Mouse (Mus musculus) induced T-regulatory cell, adult 2 months (primary cell): ENCODE data around the gene Cbarp.

ENCODE experiments used
- DNase-seq: peaks from one replicate; pipeline ENCODE4 v3.0.0-alpha.2; 2012; ENCODE audit warnings: low read depth

The Cbarp gene

DNA sequence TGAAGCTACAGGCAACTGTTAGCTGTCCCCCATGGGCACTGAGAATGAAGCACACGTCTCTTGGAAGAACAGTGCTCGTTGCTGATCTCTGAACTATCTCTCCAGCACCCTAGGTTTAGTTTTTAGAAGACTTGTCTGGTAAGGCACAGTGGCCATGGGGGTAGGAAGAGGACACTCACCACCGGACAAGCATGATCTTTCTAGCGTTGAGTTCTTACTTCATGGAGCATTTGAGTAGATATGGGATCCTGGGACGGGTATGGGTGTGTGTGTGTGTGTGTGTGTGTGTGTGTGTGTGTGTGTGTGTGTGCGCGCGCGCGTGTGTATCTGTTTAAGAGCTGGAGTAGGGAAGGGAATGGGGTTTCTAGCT, at the start of gene Cbarp:
TSS of gene Cbarp (minus strand) at position 170 of the 370 bp plus-strand sequence.
- peak; percentile 59 for DNase-seq

- peak; percentile 28 for DNase-seq
Measured at GRCm38 (mm10) chr10:80189999-80190398, 49.4 kb upstream of the Cbarp start.

- no peak for DNase-seq
Measured at GRCm38 (mm10) chr10:80188453-80189024, 47.9 kb upstream of the Cbarp start.

- no peak for DNase-seq
Measured at GRCm38 (mm10) chr10:80187739-80188138, 47.1 kb upstream of the Cbarp start.

DNA sequence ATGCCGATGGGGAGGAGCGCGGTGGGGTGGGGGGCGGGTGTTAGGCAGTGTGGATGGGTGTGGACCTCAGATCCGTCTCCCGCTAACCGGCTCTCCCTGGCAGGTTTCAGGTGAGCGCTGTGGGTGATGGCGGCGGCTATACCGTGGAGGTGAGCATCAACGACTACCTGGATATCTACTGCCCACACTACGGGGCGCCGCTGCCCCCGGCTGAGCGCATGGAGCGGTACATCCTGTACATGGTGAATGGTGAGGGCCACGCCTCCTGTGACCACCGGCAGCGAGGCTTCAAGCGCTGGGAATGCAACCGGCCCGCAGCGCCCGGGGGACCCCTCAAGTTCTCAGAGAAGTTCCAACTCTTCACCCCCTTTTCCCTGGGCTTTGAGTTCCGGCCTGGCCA, 46.0 kb upstream of the Cbarp start:
- no peak for DNase-seq

- DNase-seq, result no peak
Measured at GRCm38 (mm10) chr10:80182547-80182946, 41.9 kb upstream of the Cbarp start.

DNA sequence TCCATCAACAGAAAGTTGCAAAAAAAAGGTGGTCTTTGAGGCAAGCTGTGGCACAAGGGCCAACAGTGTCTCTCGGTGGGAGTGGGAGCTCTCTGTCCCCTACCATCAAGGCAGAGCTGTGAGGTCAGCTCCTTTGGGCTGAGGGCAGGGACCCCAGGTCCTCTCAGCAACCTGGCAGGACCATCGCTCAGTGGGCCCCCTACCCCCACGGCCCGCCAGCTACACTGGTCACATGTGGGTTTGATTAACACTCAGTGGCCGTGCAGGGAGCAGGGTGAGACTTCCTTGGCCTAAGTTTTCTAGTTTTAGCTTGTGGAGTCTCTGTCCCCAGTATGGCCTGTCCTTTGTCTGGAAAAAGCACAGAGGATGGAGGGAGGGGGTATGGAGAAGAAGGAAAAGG, 40.2 kb upstream of the Cbarp start:
- DNase-seq, result peak; percentile 17

- no peak for DNase-seq
Measured at GRCm38 (mm10) chr10:80180288-80180687, 39.7 kb upstream of the Cbarp start.

DNA sequence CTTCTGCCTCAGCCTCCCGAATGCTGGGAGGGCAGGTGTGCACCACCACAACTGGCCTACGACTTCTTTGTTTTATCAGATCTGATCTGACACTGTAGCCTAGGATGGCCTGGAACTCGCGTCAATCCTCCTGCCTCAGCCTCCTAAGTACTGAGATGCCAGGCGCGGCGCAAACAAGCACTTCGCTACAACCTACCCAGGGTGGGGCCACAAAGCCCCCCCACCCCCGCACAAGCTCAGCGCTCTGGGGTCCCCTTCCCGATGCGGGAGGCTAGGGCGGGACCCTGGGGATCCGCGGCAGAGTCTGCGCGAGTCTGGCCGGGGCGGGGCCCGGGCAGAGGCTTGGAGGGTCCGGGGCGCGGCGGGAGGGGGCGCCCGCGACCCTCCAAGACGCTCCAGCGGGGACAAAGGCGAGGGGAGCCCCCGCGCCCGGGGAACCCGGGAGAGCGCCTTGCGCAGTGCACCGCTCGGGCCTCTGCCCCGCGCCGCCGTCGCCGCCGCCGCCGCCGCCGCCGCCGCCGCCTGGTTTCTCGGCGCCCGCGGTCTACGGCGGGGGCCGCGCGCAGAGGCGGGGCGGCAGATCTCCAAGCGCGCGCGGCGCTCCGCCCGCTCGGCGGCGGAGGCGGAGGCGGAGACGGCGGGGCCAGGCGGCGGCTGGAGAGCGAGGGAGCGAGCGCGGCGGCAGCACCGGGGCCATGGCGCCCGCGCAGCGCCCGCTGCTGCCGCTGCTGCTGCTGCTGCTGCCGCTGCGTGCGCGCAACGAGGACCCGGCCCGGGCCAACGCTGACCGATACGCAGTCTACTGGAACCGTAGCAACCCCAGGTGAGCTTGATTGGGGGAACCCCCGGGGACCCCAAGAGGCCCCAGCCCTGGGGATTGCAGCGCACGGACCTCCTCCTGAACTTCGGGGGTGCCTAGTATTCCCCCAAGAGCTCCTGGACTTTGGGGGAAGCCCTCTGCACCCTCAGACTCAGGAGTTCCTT, 38.7 kb upstream of the Cbarp start, which contains the start of gene Efna2:
TSS of gene Efna2 (plus strand) at position 415 of the 984 bp plus-strand sequence.
- DNase-seq, result peak; percentile 60

DNA sequence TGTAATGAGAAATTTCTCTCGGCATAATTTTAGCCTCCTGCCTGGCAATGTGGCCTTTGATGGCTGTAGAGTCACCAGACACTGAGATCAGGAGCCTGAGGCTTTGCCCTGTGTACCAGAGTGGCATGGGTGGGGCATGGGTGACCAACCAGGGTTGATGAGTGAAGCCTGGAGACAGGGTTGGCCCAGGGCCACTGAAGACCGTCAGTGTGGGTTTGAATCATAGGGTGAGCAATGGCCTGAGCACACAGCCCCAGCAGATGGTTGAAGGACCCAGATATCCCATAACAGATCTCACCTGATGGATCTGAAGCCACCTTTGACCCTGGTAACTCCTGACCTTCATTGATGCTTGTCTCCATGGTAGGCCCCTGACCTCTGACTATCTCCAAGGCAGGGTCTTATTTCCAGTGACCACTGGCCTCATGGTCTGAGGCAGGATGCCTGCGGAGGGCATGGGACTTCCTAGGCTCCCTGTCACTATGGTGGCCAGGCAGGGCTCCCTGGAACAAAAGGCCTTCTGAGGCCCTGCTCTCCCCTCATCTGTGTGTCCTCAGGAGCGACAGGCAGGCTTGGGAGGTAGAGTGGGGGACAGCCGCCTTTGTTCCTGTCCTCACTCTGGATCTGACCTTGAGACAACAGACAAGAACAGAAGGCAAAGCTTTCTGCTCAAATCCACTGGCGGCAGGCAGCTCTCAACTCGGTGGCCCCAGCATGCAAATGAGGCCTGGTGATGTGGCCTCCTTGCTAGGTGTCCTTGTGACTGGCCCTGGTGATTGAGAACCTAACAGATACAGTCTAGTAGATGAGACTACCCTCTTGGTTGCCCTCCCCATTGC, 37.0 kb upstream of the Cbarp start:
- DNase-seq, result peak; percentile 10

DNA sequence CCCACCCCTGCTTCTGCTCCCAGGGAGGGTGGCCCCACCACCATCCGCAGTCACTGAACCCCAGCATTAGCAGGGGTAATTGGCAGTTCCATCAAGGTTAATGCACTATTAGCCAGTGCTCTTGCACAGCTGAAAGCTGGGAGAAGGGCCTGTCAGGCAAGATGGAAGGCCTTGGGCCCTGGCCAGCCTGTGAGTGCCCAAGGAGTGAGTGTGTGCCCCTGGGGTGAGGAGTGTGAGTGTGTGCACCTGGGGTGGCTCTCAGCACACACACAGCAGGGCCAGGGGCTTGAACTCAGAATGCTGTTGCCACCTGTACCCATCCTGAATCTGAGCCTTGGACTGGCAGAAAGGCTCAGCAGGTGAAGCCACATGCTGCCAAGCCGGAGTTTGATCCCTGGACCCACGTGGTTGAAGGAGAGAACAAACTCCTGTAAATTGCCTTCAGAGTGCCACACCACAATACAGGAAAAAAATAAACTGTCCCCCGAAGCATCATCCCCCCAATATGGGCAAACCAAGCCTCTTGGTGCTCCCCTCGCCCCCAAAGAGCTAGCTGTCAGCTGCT, 35.7 kb upstream of the Cbarp start:
- peak; percentile 9 for DNase-seq

DNA sequence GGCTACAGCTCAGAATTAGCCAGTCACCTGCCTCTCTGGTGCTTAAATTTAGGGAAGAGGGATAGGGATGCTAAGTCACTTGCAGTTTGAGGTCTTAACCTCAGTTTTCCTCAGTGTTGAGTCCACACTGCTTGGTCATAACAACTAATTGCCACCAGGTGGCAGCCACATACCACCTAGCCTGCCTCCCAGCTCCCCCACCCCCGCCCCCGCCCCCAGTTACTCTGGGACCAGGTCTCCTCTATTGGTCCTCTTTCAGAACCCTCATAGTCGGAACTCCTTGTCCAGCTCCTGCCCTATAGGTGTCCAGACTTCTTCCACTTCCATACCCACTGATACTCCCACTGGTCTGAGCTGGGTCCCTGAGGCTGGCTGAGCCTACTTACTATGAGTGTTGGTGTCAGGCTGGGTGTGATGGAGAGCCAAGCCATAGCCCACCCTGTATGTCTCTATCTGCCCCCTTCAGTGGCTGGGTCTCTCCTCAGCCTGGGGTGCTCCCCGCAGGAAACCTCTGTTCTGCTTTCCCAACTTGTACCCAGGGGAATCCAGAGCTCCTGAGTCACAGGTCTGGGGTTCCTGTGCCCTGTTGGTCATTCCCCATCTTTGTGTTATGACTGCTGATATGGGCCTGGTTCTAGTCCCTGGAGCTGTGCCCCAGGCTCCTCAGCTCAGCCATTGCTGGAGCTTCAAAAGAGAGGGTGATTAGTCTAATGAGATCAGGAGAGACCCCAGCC, 35.1 kb upstream of the Cbarp start:
- peak; percentile 78 for DNase-seq

DNA sequence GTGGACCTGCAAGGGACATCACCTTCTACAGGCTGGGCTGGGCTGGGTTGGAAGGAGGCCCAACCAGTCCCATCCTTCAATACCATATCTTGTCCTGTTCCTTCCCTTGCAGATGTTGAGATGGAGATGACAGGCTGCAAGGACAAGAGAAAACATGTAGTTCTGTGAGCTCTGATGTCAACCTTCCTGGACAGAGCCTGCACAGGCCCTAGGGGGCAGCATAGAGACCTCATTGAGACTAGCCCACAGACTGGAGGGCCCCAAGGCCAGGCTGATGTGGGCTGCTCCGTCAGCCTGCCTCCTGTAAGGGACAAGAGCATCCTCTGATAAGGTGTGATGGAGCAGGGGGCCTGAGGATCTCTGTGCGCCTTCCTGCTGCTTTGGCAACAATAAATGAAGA, 34.1 kb upstream of the Cbarp start:
- DNase-seq, result peak; percentile 77

GRCm38 (mm10) chr10:80173955-80174640, 33.5 kb upstream of the Cbarp start:
- peak; percentile 20 for DNase-seq

GRCm38 (mm10) chr10:80173358-80173757, 32.7 kb upstream of the Cbarp start:
- DNase-seq, result no peak

GRCm38 (mm10) chr10:80172527-80173292, 32.1 kb upstream of the Cbarp start, which contains the start of gene 1600002K03Rik:
Gene 1600002K03Rik, plus strand, starts transcription at chr10:80172944.
- peak; percentile 98 for DNase-seq

GRCm38 (mm10) chr10:80171760-80172526, 31.3 kb upstream of the Cbarp start:
- DNase-seq, result peak; percentile 30

- peak; percentile 20 for DNase-seq
Measured at GRCm38 (mm10) chr10:80171252-80171651, 30.6 kb upstream of the Cbarp start.

GRCm38 (mm10) chr10:80170601-80171021, 30.0 kb upstream of the Cbarp start:
- DNase-seq, result peak; percentile 20
